Mouse (Mus musculus) neural tube, embryonic 11.5 days (tissue): ENCODE data around the gene Tmed1. TPM values are rescaled to one million over a fixed set of nuclear protein-coding genes. Genes with fewer than 3 reads are reported as not detected.

Source experiments
- ATAC-seq: fragments of 200-750 bp; cut with Nextera tagmentation; 2 replicates; pipeline ENCODE4 v1.8.0; 2017; ENCODE audit warnings: moderate number of reproducible peaks, mild to moderate bottlenecking, moderate TSS enrichment, moderate library complexity; ENCODE audit not compliant: insufficient read depth, low FRiP score, low TSS enrichment
- DNase-seq: peaks from one replicate; pipeline ENCODE4 v3.0.0-alpha.2; 2015; ENCODE audit warnings: low spot score
- H3K27ac ChIP-seq: fragments of 300-500 bp; sonication (generic); 2 replicates; pipeline ENCODE4 v1.5.1; 2014; ENCODE audit warnings: low read depth, mild to moderate bottlenecking, low read length
- H3K27me3 ChIP-seq: fragments of 300-500 bp; sonication (generic); 2 replicates; pipeline ENCODE4 v1.6.1; 2014; ENCODE audit warnings: mild to moderate bottlenecking, low read length, mixed read lengths; ENCODE audit not compliant: control insufficient read depth, insufficient read depth
- H3K36me3 ChIP-seq: fragments of 300-500 bp; sonication (generic); 2 replicates; pipeline ENCODE4 v1.6.1; 2014; ENCODE audit warnings: mild to moderate bottlenecking, low read length, moderate library complexity, mixed read lengths; ENCODE audit not compliant: control insufficient read depth, insufficient read depth
- H3K4me1 ChIP-seq: fragments of 300-500 bp; sonication (generic); 2 replicates; pipeline ENCODE4 v1.6.1; 2014; ENCODE audit warnings: low read length, mixed read lengths; ENCODE audit not compliant: control insufficient read depth, insufficient read depth
- H3K4me2 ChIP-seq: fragments of 300-500 bp; sonication (generic); 2 replicates; pipeline ENCODE4 v1.6.1; 2014; ENCODE audit warnings: low read depth, mild to moderate bottlenecking, moderate library complexity
- H3K4me3 ChIP-seq: fragments of 300-500 bp; sonication (generic); 2 replicates; pipeline ENCODE4 v1.5.1; 2014; ENCODE audit warnings: low read depth, low read length
- H3K9ac ChIP-seq: fragments of 300-500 bp; sonication (generic); 2 replicates; pipeline ENCODE4 v1.6.1; 2014; ENCODE audit warnings: mild to moderate bottlenecking, low read length
- H3K9me3 ChIP-seq: fragments of 300-500 bp; sonication (generic); 2 replicates; pipeline ENCODE4 v1.6.1; 2016; ENCODE audit warnings: low read length; ENCODE audit not compliant: control insufficient read depth
- WGBS: fragments of 180-500 bp; shearing (Covaris S2); extraction: QIAGEN DNeasy Blood & Tissue Kit; methylation state at CpG from one replicate; pipeline ENCODE4 v1.1.7; 2014; 5-methylcytosine and 5-hydroxymethylcytosine counted together
- polyA plus RNA-seq: library from polyadenylated mRNA; unstranded; fragments of >200 nt; fragmentation: Nextera tagmentation; extraction: Ambion mirVana; gene quantifications from 2 replicates; pipeline ENCODE4 v1.2.1, GENCODE M21; 2014

The Tmed1 gene
- polyA plus RNA-seq = 69.8 and 77.0 TPM in 2 replicates

GRCm38 (mm10) chr9:21509772-21510688, at the start of gene Tmed1:
TSS of gene Tmed1 (minus strand) at chr9:21510252.
- ATAC-seq = peak; percentile 96

GRCm38 (mm10) chr9:21559151-21559550, 49.1 kb upstream of the Tmed1 start:
- Histone ChIP-seq H3K27ac (no peak overlapping the region), H3K4me1 (no peaks in the 10 kb centered on the region), H3K9ac (no peak overlapping the region), H3K9me3 (no peaks in the 10 kb centered on the region), H3K36me3 (no peaks in the 10 kb centered on the region), H3K4me2 (no peak overlapping the region), H3K4me3 (no peak overlapping the region), H3K27me3 (no peaks in the 10 kb centered on the region)
- ATAC-seq (no peak), DNase-seq (no peak)
- 91% methylated on average over 3 of the region's 3 CpGs for WGBS

More at GRCm38 (mm10) chr9:21509772-21510688, at the start of gene Tmed1:
- H3K4me2 ChIP-seq = peak within 1 kb of the TSS; percentile 38
- no peaks in the 10 kb centered on the region for H3K9me3 ChIP-seq
- peak; percentile 94 for DNase-seq
- peaks cover 14% of the 10 kb centered on the region for H3K36me3 ChIP-seq
- H3K4me3 ChIP-seq = peak within 1 kb of the TSS; percentile 63
- H3K27ac ChIP-seq = peak within 1 kb of the TSS; percentile 77
- no peaks in the 10 kb centered on the region for H3K27me3 ChIP-seq
- H3K4me1 ChIP-seq = no peaks in the 10 kb centered on the region
- WGBS = under 1% methylated on average over 44 of the region's 44 CpGs
- peak within 1 kb of the TSS; percentile 72 for H3K9ac ChIP-seq

- Histone ChIP-seq H3K9me3 (no peaks in the 10 kb centered on the region), H3K36me3 (no peaks in the 10 kb centered on the region), H3K4me3 (no peak overlapping the region), H3K4me1 (no peaks in the 10 kb centered on the region), H3K27me3 (no peaks in the 10 kb centered on the region), H3K4me2 (no peak overlapping the region), H3K27ac (no peak overlapping the region), H3K9ac (no peak overlapping the region)
- ATAC-seq (no peak), DNase-seq (no peak)
- WGBS = 90% methylated on average over 4 of the region's 4 CpGs
Measured at GRCm38 (mm10) chr9:21558366-21558765, 48.3 kb upstream of the Tmed1 start.

- H3K9ac ChIP-seq = no peak overlapping the region
- no peaks in the 10 kb centered on the region for H3K4me1 ChIP-seq
- DNase-seq (no peak), ATAC-seq (no peak)
- H3K9me3 ChIP-seq = no peaks in the 10 kb centered on the region
- no peak overlapping the region for H3K4me3 ChIP-seq
- H3K4me2 ChIP-seq = no peak overlapping the region
- 94% methylated on average over 2 of the region's 2 CpGs for WGBS
- no peak overlapping the region for H3K27ac ChIP-seq
- H3K27me3 ChIP-seq = no peaks in the 10 kb centered on the region
- H3K36me3 ChIP-seq = no peaks in the 10 kb centered on the region
Measured at GRCm38 (mm10) chr9:21557556-21557955, 47.5 kb upstream of the Tmed1 start.

GRCm38 (mm10) chr9:21556996-21557395, 46.9 kb upstream of the Tmed1 start:
- H3K27ac ChIP-seq = no peak overlapping the region
- no peaks in the 10 kb centered on the region for H3K4me1 ChIP-seq
- no peak for ATAC-seq
- H3K4me2 ChIP-seq = no peak overlapping the region
- H3K9ac ChIP-seq = no peak overlapping the region
- H3K9me3 ChIP-seq = no peaks in the 10 kb centered on the region
- no peaks in the 10 kb centered on the region for H3K36me3 ChIP-seq
- no peak for DNase-seq
- H3K4me3 ChIP-seq = no peak overlapping the region
- whole genome bisulfite sequencing = 91% methylated on average over 2 of the region's 2 CpGs
- no peaks in the 10 kb centered on the region for H3K27me3 ChIP-seq

GRCm38 (mm10) chr9:21555198-21555742, 45.2 kb upstream of the Tmed1 start:
- no peaks in the 10 kb centered on the region for H3K4me1 ChIP-seq
- no peaks in the 10 kb centered on the region for H3K9me3 ChIP-seq
- no peak overlapping the region for H3K27ac ChIP-seq
- DNase-seq (no peak), ATAC-seq (no peak)
- H3K4me2 ChIP-seq = no peak overlapping the region
- no peaks in the 10 kb centered on the region for H3K27me3 ChIP-seq
- H3K4me3 ChIP-seq = no peak overlapping the region
- 81% methylated on average over 6 of the region's 6 CpGs for WGBS
- H3K36me3 ChIP-seq = peaks cover 4% of the 10 kb centered on the region; the same call in 1 of the 2 replicates
- H3K9ac ChIP-seq = no peak overlapping the region

- H3K36me3 ChIP-seq = peaks cover 4% of the 10 kb centered on the region; the same call in 1 of the 2 replicates
Measured at GRCm38 (mm10) chr9:21553607-21554273, 43.7 kb upstream of the Tmed1 start.

GRCm38 (mm10) chr9:21551049-21551448, 41.0 kb upstream of the Tmed1 start:
- no peak overlapping the region for H3K9ac ChIP-seq
- ATAC-seq (no peak), DNase-seq (no peak)
- H3K9me3 ChIP-seq = no peaks in the 10 kb centered on the region
- H3K4me2 ChIP-seq = no peak overlapping the region
- H3K27ac ChIP-seq = no peak overlapping the region
- no peaks in the 10 kb centered on the region for H3K27me3 ChIP-seq
- WGBS = 97% methylated on average over 2 of the region's 2 CpGs
- H3K4me1 ChIP-seq = peaks cover 8% of the 10 kb centered on the region
- peaks cover 4% of the 10 kb centered on the region; the same call in 1 of the 2 replicates for H3K36me3 ChIP-seq
- H3K4me3 ChIP-seq = no peak overlapping the region

More at GRCm38 (mm10) chr9:21553607-21554273, 43.7 kb upstream of the Tmed1 start:
- Histone ChIP-seq H3K27ac (no peak overlapping the region), H3K9me3 (no peaks in the 10 kb centered on the region), H3K27me3 (no peaks in the 10 kb centered on the region), H3K9ac (no peak overlapping the region; the same call in 1 of the 2 replicates), H3K4me1 (peaks cover under 1% of the 10 kb centered on the region; the same call in 1 of the 2 replicates), H3K4me3 (no peak overlapping the region), H3K4me2 (no peak overlapping the region)
- no peak for ATAC-seq
- DNase-seq = no peak
- 92% methylated on average over 6 of the region's 6 CpGs for WGBS
